In genomic region chr1:65046401-65047109, GRCm38 (mm10) we compare ENCODE assay signal across 8 mouse cellular contexts. TPM values are rescaled to one million over a fixed set of nuclear protein-coding genes. Genes with fewer than 3 reads are reported as not detected.
DNase-seq lines count a peak whose midpoint lies in the region; ATAC-seq and TF ChIP-seq lines count a peak whose summit lies in the region.

No protein-coding gene starts in this region.

- ATAC-seq in heart, postnatal 0 days (ENCODE audit: insufficient read depth, low read depth), result no peak
- ATAC-seq in lung, embryonic 14.5 days (ENCODE audit: insufficient read depth), result no peak

- no peaks in the 10 kb centered on the region for H3K4me1 ChIP-seq in heart, postnatal 0 days (ENCODE audit: control insufficient read depth, insufficient read depth)
- no peaks in the 10 kb centered on the region for H3K4me1 ChIP-seq in lung, embryonic 14.5 days (ENCODE audit: insufficient read depth)

- H3K27ac ChIP-seq in left cerebral cortex, adult 2 months, result no peak overlapping the region
- H3K27ac ChIP-seq in heart, postnatal 0 days (ENCODE audit: low read depth), result no peak overlapping the region
- no peak overlapping the region for H3K27ac ChIP-seq in lung, embryonic 14.5 days (ENCODE audit: low read depth)

- H3K9me3 ChIP-seq in heart, postnatal 0 days (replicated peaks; ENCODE audit: control insufficient read depth, low read length), result no peaks in the 10 kb centered on the region
- H3K9me3 ChIP-seq in lung, embryonic 14.5 days (ENCODE audit: low read depth, low read length), result no peaks in the 10 kb centered on the region

- H3K27me3 ChIP-seq in heart, postnatal 0 days (ENCODE audit: control insufficient read depth, insufficient read depth, low read length), result no peaks in the 10 kb centered on the region
- H3K27me3 ChIP-seq in lung, embryonic 14.5 days (ENCODE audit: insufficient read depth, low read length), result no peaks in the 10 kb centered on the region

- TF ChIP-seq EP300 in heart, postnatal 0 days (IDR thresholded peaks at IDR 0.05; ENCODE audit: low read depth), result no peak

- peak; percentile 22 to 26 for DNase-seq in cerebellum, adult 18-20 months
- DNase-seq in cerebellum, adult 11 months, result no peak
- peak in 1 of 2 experiments; percentile 22 for DNase-seq in left cerebral cortex, adult 2 months (ENCODE audit: extremely low spot score in 1 of 2, low spot score in 2 of 2)
- no peak for DNase-seq in left cerebral cortex, postnatal 36 days (ENCODE audit: low spot score in 2 of 2)
- peak; percentile 21 for DNase-seq in Muller cell, postnatal 12 days (ENCODE audit: inconsistent ontology term)
- DNase-seq in heart, postnatal 0 days (ENCODE audit: low spot score), result peak; percentile 40
- peak; percentile 70 for DNase-seq in lung, embryonic 14.5 days
- DNase-seq in ovary, postnatal 14 days (ENCODE audit: low spot score), result no peak

- intact Hi-C loops in left cerebral cortex, adult 2 months (cut with DNase I), result loop anchor here (2.0 kb wide), 2 partner anchors 28 to 132 kb away; no protein-coding TSS in a partner anchor
- intact Hi-C loops in left cerebral cortex, postnatal 36 days (cut with DNase I), result loop anchor here (5.0 kb wide), 1 partner anchor 131 kb away; no protein-coding TSS in a partner anchor

- 26% methylated on average over 8 of the region's 8 CpGs for WGBS in heart, postnatal 0 days
- WGBS in lung, embryonic 14.5 days, result 36% methylated on average over 8 of the region's 8 CpGs

- H3K36me3 ChIP-seq in heart, postnatal 0 days (replicated peaks; ENCODE audit: control insufficient read depth, insufficient read depth, low read length), result no peaks in the 10 kb centered on the region
- no peaks in the 10 kb centered on the region for H3K36me3 ChIP-seq in lung, embryonic 14.5 days (ENCODE audit: insufficient read depth)

- no peak overlapping the region for H3K4me3 ChIP-seq in left cerebral cortex, adult 2 months
- no peak overlapping the region for H3K4me3 ChIP-seq in heart, postnatal 0 days (ENCODE audit: low read depth, low read length)
- H3K4me3 ChIP-seq in lung, embryonic 14.5 days (ENCODE audit: low read depth, low read length), result no peak overlapping the region

- peak; percentile 80 for TF ChIP-seq CTCF in left cerebral cortex, adult 2 months (IDR thresholded peaks at IDR 0.05)
- TF ChIP-seq CTCF in heart, postnatal 0 days (IDR thresholded peaks at IDR 0.05; ENCODE audit: low read depth), result peak; percentile 70
- peak; percentile 71 for TF ChIP-seq CTCF in lung, embryonic 14.5 days (IDR thresholded peaks at IDR 0.05; ENCODE audit: low read depth)

- H3K4me2 ChIP-seq in heart, postnatal 0 days (ENCODE audit: low read depth, low read length), result no peak overlapping the region
- H3K4me2 ChIP-seq in lung, embryonic 14.5 days, result no peak overlapping the region

- H3K9ac ChIP-seq in heart, postnatal 0 days (replicated peaks; ENCODE audit: low read depth, low read length), result no peak overlapping the region
- no peak overlapping the region for H3K9ac ChIP-seq in lung, embryonic 14.5 days

RNA-seq across cellular contexts. Expression of gene Cryge, which starts 4.4 kb away (rescaled TPM):
- total RNA-seq in left cerebral cortex, adult 2 months (2021), result not detected
- not detected for total RNA-seq in left cerebral cortex, postnatal 36 days (2021)
- not detected in 2 replicates for total RNA-seq in heart, postnatal 0 days (2014; rRNA removed; ENCODE audit: low replicate concordance)
- not detected in 2 replicates for polyA plus RNA-seq in heart, postnatal 0 days (2015; fragmentation: Nextera tagmentation; extraction: Ambion mirVana)
- polyA plus RNA-seq in lung, embryonic 14.5 days (2014; fragmentation: Nextera tagmentation; extraction: Ambion mirVana), result not detected in 2 replicates

RNA-seq across cellular contexts. Expression of gene Akr1cl, which starts 14.0 kb away (rescaled TPM):
- total RNA-seq in left cerebral cortex, adult 2 months (2021), result not detected
- not detected for total RNA-seq in left cerebral cortex, postnatal 36 days (2021)
- total RNA-seq in heart, postnatal 0 days (2014; rRNA removed; ENCODE audit: low replicate concordance), result 1.4 TPM in 1 of 2 replicates, not detected in the other
- 0.51 and 0.66 TPM in 2 replicates for polyA plus RNA-seq in heart, postnatal 0 days (2015; fragmentation: Nextera tagmentation; extraction: Ambion mirVana)
- 0.17 TPM in 1 of 2 replicates, not detected in the other for polyA plus RNA-seq in lung, embryonic 14.5 days (2014; fragmentation: Nextera tagmentation; extraction: Ambion mirVana)

RNA-seq across cellular contexts. Expression of gene Crygd, which starts 16.7 kb away (rescaled TPM):
- not detected for total RNA-seq in left cerebral cortex, adult 2 months (2021)
- total RNA-seq in left cerebral cortex, postnatal 36 days (2021), result not detected
- total RNA-seq in heart, postnatal 0 days (2014; rRNA removed; ENCODE audit: low replicate concordance), result not detected in 2 replicates
- polyA plus RNA-seq in heart, postnatal 0 days (2015; fragmentation: Nextera tagmentation; extraction: Ambion mirVana), result not detected in 2 replicates
- not detected in 2 replicates for polyA plus RNA-seq in lung, embryonic 14.5 days (2014; fragmentation: Nextera tagmentation; extraction: Ambion mirVana)

RNA-seq across cellular contexts. Expression of gene Crygc, which starts 26.9 kb away (rescaled TPM):
- not detected for total RNA-seq in left cerebral cortex, adult 2 months (2021)
- total RNA-seq in left cerebral cortex, postnatal 36 days (2021), result not detected
- total RNA-seq in heart, postnatal 0 days (2014; rRNA removed; ENCODE audit: low replicate concordance), result not detected in 2 replicates
- polyA plus RNA-seq in heart, postnatal 0 days (2015; fragmentation: Nextera tagmentation; extraction: Ambion mirVana), result not detected in 2 replicates
- not detected in 2 replicates for polyA plus RNA-seq in lung, embryonic 14.5 days (2014; fragmentation: Nextera tagmentation; extraction: Ambion mirVana)

RNA-seq across cellular contexts. Expression of gene Crygb, which starts 35.5 kb away (rescaled TPM):
- not detected for total RNA-seq in left cerebral cortex, adult 2 months (2021)
- total RNA-seq in left cerebral cortex, postnatal 36 days (2021), result not detected
- total RNA-seq in heart, postnatal 0 days (2014; rRNA removed; ENCODE audit: low replicate concordance), result 0.31 TPM in 1 of 2 replicates, not detected in the other
- not detected in 2 replicates for polyA plus RNA-seq in heart, postnatal 0 days (2015; fragmentation: Nextera tagmentation; extraction: Ambion mirVana)
- polyA plus RNA-seq in lung, embryonic 14.5 days (2014; fragmentation: Nextera tagmentation; extraction: Ambion mirVana), result not detected in 2 replicates

Comparison
In these comparisons a context has a peak if more than half of its experiments do, and no peak if none do; other contexts are left out.
1. DNase-seq: peak in cerebellum, adult 18-20 months (2 of 2), Muller cell, postnatal 12 days (single experiment), heart, postnatal 0 days (single experiment) and lung, embryonic 14.5 days (single experiment); none in cerebellum, adult 11 months (single experiment), left cerebral cortex, postnatal 36 days (0 of 2) and ovary, postnatal 14 days (single experiment).
2. Peak in every context shown above with its lines, with median percentiles within 50 percentile points of each other: CTCF ChIP-seq.